Mouse (Mus musculus) hindbrain, embryonic 14.5 days (tissue): ENCODE results near the gene Tbc1d17. TPM values are rescaled to one million over a fixed set of nuclear protein-coding genes. Genes with fewer than 3 reads are reported as not detected.

Experiments used
- ATAC-seq: fragments of 200-750 bp; cut with Nextera tagmentation; 2 replicates; pipeline ENCODE4 v1.8.0; 2017; ENCODE audit warnings: moderate number of reproducible peaks, mild to moderate bottlenecking, moderate TSS enrichment, moderate library complexity; ENCODE audit not compliant: low FRiP score
- DNase-seq: peaks from one replicate; pipeline ENCODE4 v3.0.0-alpha.2; 2015; ENCODE audit warnings: low spot score
- H3K27ac ChIP-seq: fragments of 300-500 bp; sonication (generic); 2 replicates; pipeline ENCODE4 v1.5.1; 2014; ENCODE audit warnings: mild to moderate bottlenecking, moderate library complexity
- H3K27me3 ChIP-seq: fragments of 300-500 bp; sonication (generic); 2 replicates; pipeline ENCODE4 v1.6.1; 2014; ENCODE audit warnings: mild to moderate bottlenecking, low read length, mixed read lengths; ENCODE audit not compliant: control insufficient read depth, insufficient read depth
- H3K36me3 ChIP-seq: fragments of 300-500 bp; sonication (generic); replicated peaks from 2 replicates; pipeline ENCODE4 v1.6.1; 2014; ENCODE audit not compliant: control insufficient read depth, insufficient read depth
- H3K4me1 ChIP-seq: fragments of 300-500 bp; sonication (generic); replicated peaks from 2 replicates; pipeline ENCODE4 v1.6.1; 2014; ENCODE audit warnings: antibody characterized with exemption, low read length, mixed read lengths; ENCODE audit not compliant: control insufficient read depth, insufficient read depth
- H3K4me2 ChIP-seq: fragments of 300-500 bp; sonication (generic); replicated peaks from 2 replicates; pipeline ENCODE4 v1.6.1; 2014; ENCODE audit warnings: mild to moderate bottlenecking, moderate library complexity
- H3K4me3 ChIP-seq: fragments of 300-500 bp; sonication (generic); replicated peaks from 2 replicates; pipeline ENCODE4 v1.5.1; 2014; ENCODE audit warnings: mild to moderate bottlenecking, low read length
- H3K9ac ChIP-seq: fragments of 300-500 bp; sonication (generic); 2 replicates; pipeline ENCODE4 v1.6.1; 2014
- H3K9me3 ChIP-seq: fragments of 300-500 bp; sonication (generic); 2 replicates; pipeline ENCODE4 v1.6.1; 2016; ENCODE audit warnings: low read length; ENCODE audit not compliant: control insufficient read depth
- WGBS: fragments of 180-500 bp; shearing (Covaris S2); extraction: QIAGEN DNeasy Blood & Tissue Kit; methylation state at CpG from one replicate; pipeline ENCODE4 v1.1.7; 2014; 5-methylcytosine and 5-hydroxymethylcytosine counted together
- polyA plus RNA-seq: library from polyadenylated mRNA; unstranded; fragments of >200 nt; fragmentation: Nextera tagmentation; extraction: Ambion mirVana; gene quantifications from 2 replicates; pipeline ENCODE4 v1.2.1, GENCODE M21; 2014

The Tbc1d17 gene
- polyA plus RNA-seq, 1 experiment from 2014 or later, result 98.5 TPM

GRCm38 (mm10) chr7:44839491-44840191 lies 9.2 kb downstream of the Tbc1d17 start:
- H3K36me3 ChIP-seq, result peaks cover 48% of the 10 kb centered on the region
- peak; percentile 49 for ATAC-seq
- DNase-seq, result peak; percentile 61
- 3% methylated on average over 58 of the region's 58 CpGs for WGBS
- H3K4me1 ChIP-seq, result peaks cover 10% of the 10 kb centered on the region
- peak overlapping the region; percentile 48 for H3K9ac ChIP-seq
- H3K27me3 ChIP-seq, result peaks cover 22% of the 10 kb centered on the region
- H3K4me2 ChIP-seq, result peak overlapping the region; percentile 50
- H3K9me3 ChIP-seq, result no peaks in the 10 kb centered on the region
- peak overlapping the region; percentile 22 for H3K4me3 ChIP-seq
- no peak overlapping the region for H3K27ac ChIP-seq

- Histone ChIP-seq H3K9ac (peak overlapping the region; percentile 48), H3K9me3 (no peaks in the 10 kb centered on the region), H3K4me1 (peaks cover 10% of the 10 kb centered on the region), H3K27ac (no peak overlapping the region), H3K27me3 (peaks cover 22% of the 10 kb centered on the region), H3K4me3 (peak overlapping the region; percentile 22), H3K4me2 (peak overlapping the region; percentile 50), H3K36me3 (peaks cover 43% of the 10 kb centered on the region)
- ATAC-seq (no peak), DNase-seq (no peak)
- 31% methylated on average over 11 of the region's 11 CpGs for WGBS
These were observed 9.7 kb downstream of the Tbc1d17 start for GRCm38 (mm10) chr7:44839171-44839490.

GRCm38 (mm10) chr7:44838073-44838472 lies 10.8 kb downstream of the Tbc1d17 start:
- peaks cover 10% of the 10 kb centered on the region for H3K4me1 ChIP-seq

GRCm38 (mm10) chr7:44836423-44837053 lies 12.3 kb downstream of the Tbc1d17 start:
- Histone ChIP-seq H3K27ac (no peak overlapping the region), H3K4me1 (peaks cover 10% of the 10 kb centered on the region), H3K4me3 (no peak overlapping the region), H3K36me3 (peaks cover 31% of the 10 kb centered on the region), H3K9me3 (no peaks in the 10 kb centered on the region), H3K4me2 (no peak overlapping the region), H3K27me3 (peaks cover 18% of the 10 kb centered on the region), H3K9ac (no peak overlapping the region)
- no peak for ATAC-seq
- DNase-seq, result no peak
- WGBS, result 88% methylated on average over 9 of the region's 9 CpGs

More at GRCm38 (mm10) chr7:44838073-44838472, 10.8 kb downstream of the Tbc1d17 start:
- Histone ChIP-seq H3K9ac (no peak overlapping the region), H3K27me3 (peaks cover 22% of the 10 kb centered on the region), H3K4me2 (no peak overlapping the region), H3K9me3 (no peaks in the 10 kb centered on the region), H3K36me3 (peaks cover 33% of the 10 kb centered on the region), H3K4me3 (no peak overlapping the region), H3K27ac (no peak overlapping the region)
- no peak for ATAC-seq
- 83% methylated on average over 6 of the region's 6 CpGs for WGBS
- no peak for DNase-seq

GRCm38 (mm10) chr7:44836016-44836404 lies 12.9 kb downstream of the Tbc1d17 start:
- H3K9me3 ChIP-seq, result no peaks in the 10 kb centered on the region
- no peak overlapping the region for H3K4me3 ChIP-seq
- WGBS, result 60% methylated on average over 3 of the region's 3 CpGs
- no peak overlapping the region for H3K9ac ChIP-seq
- DNase-seq (no peak), ATAC-seq (no peak)
- no peak overlapping the region for H3K27ac ChIP-seq
- no peak overlapping the region for H3K4me2 ChIP-seq
- peaks cover 13% of the 10 kb centered on the region for H3K27me3 ChIP-seq
- H3K36me3 ChIP-seq, result peaks cover 31% of the 10 kb centered on the region
- H3K4me1 ChIP-seq, result peaks cover 10% of the 10 kb centered on the region

- Histone ChIP-seq H3K9ac (no peak overlapping the region), H3K36me3 (peaks cover 31% of the 10 kb centered on the region), H3K9me3 (no peaks in the 10 kb centered on the region), H3K27me3 (peaks cover 7% of the 10 kb centered on the region), H3K4me2 (no peak overlapping the region), H3K4me1 (peaks cover 10% of the 10 kb centered on the region), H3K4me3 (no peak overlapping the region), H3K27ac (no peak overlapping the region)
- ATAC-seq (no peak), DNase-seq (no peak)
- 80% methylated on average over 1 of the region's 1 CpGs for WGBS
These were observed 13.4 kb downstream of the Tbc1d17 start for GRCm38 (mm10) chr7:44835373-44836015.

GRCm38 (mm10) chr7:44832763-44833162 lies 16.1 kb downstream of the Tbc1d17 start:
- Histone ChIP-seq H3K9me3 (no peaks in the 10 kb centered on the region), H3K4me3 (no peak overlapping the region), H3K36me3 (peaks cover 46% of the 10 kb centered on the region), H3K27ac (no peak overlapping the region), H3K9ac (no peak overlapping the region), H3K27me3 (no peaks in the 10 kb centered on the region), H3K4me1 (no peaks in the 10 kb centered on the region), H3K4me2 (no peak overlapping the region)
- no peak for ATAC-seq
- 87% methylated on average over 4 of the region's 4 CpGs for WGBS
- no peak for DNase-seq

GRCm38 (mm10) chr7:44828706-44829105 lies 20.2 kb downstream of the Tbc1d17 start:
- no peaks in the 10 kb centered on the region for H3K27me3 ChIP-seq
- ATAC-seq (no peak), DNase-seq (no peak)
- WGBS, result 99% methylated on average over 5 of the region's 5 CpGs
- H3K4me1 ChIP-seq, result no peaks in the 10 kb centered on the region
- H3K36me3 ChIP-seq, result peaks cover 46% of the 10 kb centered on the region
- no peak overlapping the region for H3K4me3 ChIP-seq
- H3K4me2 ChIP-seq, result no peak overlapping the region
- no peak overlapping the region for H3K27ac ChIP-seq
- H3K9me3 ChIP-seq, result no peaks in the 10 kb centered on the region
- H3K9ac ChIP-seq, result no peak overlapping the region

- no peaks in the 10 kb centered on the region for H3K9me3 ChIP-seq
- H3K36me3 ChIP-seq, result peaks cover 34% of the 10 kb centered on the region
- H3K9ac ChIP-seq, result no peak overlapping the region
- H3K4me2 ChIP-seq, result no peak overlapping the region
- H3K4me3 ChIP-seq, result no peak overlapping the region
- WGBS, result 86% methylated on average over 3 of the region's 3 CpGs
- H3K27me3 ChIP-seq, result no peaks in the 10 kb centered on the region
- no peak overlapping the region for H3K27ac ChIP-seq
- DNase-seq, result no peak
- H3K4me1 ChIP-seq, result no peaks in the 10 kb centered on the region
- ATAC-seq, result no peak
These were observed 22.1 kb downstream of the Tbc1d17 start for GRCm38 (mm10) chr7:44826771-44827170.
